8 mouse cellular contexts compared by ENCODE assay signal in the genomic region with DNA sequence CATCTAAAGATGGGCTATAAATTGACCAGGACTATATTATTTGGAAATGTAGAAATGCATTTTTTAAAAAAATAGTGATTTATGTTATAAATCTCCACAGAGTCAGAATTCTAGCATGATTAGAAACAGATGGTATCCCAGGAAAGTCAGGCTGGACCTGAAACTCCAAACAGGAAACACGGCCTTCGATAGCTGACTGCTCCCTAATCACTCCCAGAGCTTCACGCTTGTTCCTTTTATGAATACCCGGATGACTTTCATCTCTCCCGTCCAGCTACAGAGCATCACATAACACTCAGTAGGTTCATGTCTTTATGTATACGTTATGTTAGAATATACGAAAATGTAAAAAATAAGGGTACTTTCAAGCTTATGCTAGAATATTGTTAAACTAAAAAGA.
DNase-seq lines count a peak whose midpoint lies in the region; ATAC-seq and TF ChIP-seq lines count a peak whose summit lies in the region.

No protein-coding gene starts in this region.

- ATAC-seq in forebrain, postnatal 0 days: no peak
- no peak for ATAC-seq in midbrain, embryonic 11.5 days (ENCODE audit: low FRiP score)

- 0 out of 2 replicates have a peak overlapping the region, but pooled peaks have one; percentile 23 for H3K4me2 ChIP-seq in forebrain, postnatal 0 days (ENCODE audit: low read depth)
- peak overlapping the region; percentile 68 for H3K4me2 ChIP-seq in midbrain, embryonic 11.5 days

- WGBS in forebrain, postnatal 0 days: 40% methylated on average over 7 of the region's 7 CpGs
- 4% methylated on average over 7 of the region's 7 CpGs for WGBS in midbrain, embryonic 11.5 days

- H3K9ac ChIP-seq in forebrain, postnatal 0 days: no peak overlapping the region
- H3K9ac ChIP-seq in midbrain, embryonic 11.5 days (ENCODE audit: low read length): peak overlapping the region; percentile 45; the same call in 1 of the 2 replicates

- no peaks in the 10 kb centered on the region; the same call in 1 of the 2 replicates for H3K4me1 ChIP-seq in forebrain, postnatal 0 days (ENCODE audit: insufficient read depth)
- peaks cover 20% of the 10 kb centered on the region; the same call in 1 of the 2 replicates for H3K4me1 ChIP-seq in midbrain, embryonic 11.5 days (ENCODE audit: control insufficient read depth, insufficient read depth, low read length)

- intact Hi-C loops in heart, postnatal 14 days (cut with DNase I): loop anchor here (5.0 kb wide), 1 partner anchor 42 kb away; no protein-coding TSS in a partner anchor

- no peak overlapping the region for H3K27ac ChIP-seq in forebrain, postnatal 0 days (ENCODE audit: low read depth, low read length)
- H3K27ac ChIP-seq in midbrain, embryonic 11.5 days (ENCODE audit: low read depth, low read length): 0 out of 2 replicates have a peak overlapping the region, but pooled peaks have one; percentile 51

- peak overlapping the region; percentile 19 for H3K4me3 ChIP-seq in forebrain, postnatal 0 days (ENCODE audit: low read depth, low read length)
- H3K4me3 ChIP-seq in midbrain, embryonic 11.5 days (ENCODE audit: low read depth, low read length): peak overlapping the region; percentile 55

- no peaks in the 10 kb centered on the region for H3K36me3 ChIP-seq in forebrain, postnatal 0 days (ENCODE audit: insufficient read depth)
- H3K36me3 ChIP-seq in midbrain, embryonic 11.5 days (ENCODE audit: control insufficient read depth, insufficient read depth, low read length): no peaks in the 10 kb centered on the region

- H3K27me3 ChIP-seq in forebrain, postnatal 0 days (ENCODE audit: insufficient read depth, low read length): no peaks in the 10 kb centered on the region
- no peaks in the 10 kb centered on the region for H3K27me3 ChIP-seq in midbrain, embryonic 11.5 days (ENCODE audit: control insufficient read depth, insufficient read depth, low read length)

- no peak for TF ChIP-seq CTCF in forebrain, postnatal 0 days (IDR thresholded peaks at IDR 0.05; ENCODE audit: low read depth)

- peak; percentile 44 for DNase-seq in heart, adult 8-10 months (ENCODE audit: low spot score)
- DNase-seq in heart, postnatal 14 days: no peak
- peak; percentile 67 for DNase-seq in NIH3T3 (ENCODE audit: low read depth)
- DNase-seq in forebrain, postnatal 0 days: no peak
- peak; percentile 92 for DNase-seq in midbrain, embryonic 11.5 days (ENCODE audit: low spot score, missing footprints)
- DNase-seq in urinary bladder, postnatal 4 days (ENCODE audit: low spot score in 2 of 2): no peak
- DNase-seq in cerebellum, adult 9-11 months: no peak
- DNase-seq in kidney, adult 11 months: no peak

- H3K9me3 ChIP-seq in forebrain, postnatal 0 days (ENCODE audit: low read length): no peaks in the 10 kb centered on the region
- H3K9me3 ChIP-seq in midbrain, embryonic 11.5 days (ENCODE audit: control insufficient read depth, low read length): no peaks in the 10 kb centered on the region

Comparison
In these comparisons a context has a peak if more than half of its experiments do, and no peak if none do; other contexts are left out.
1. DNase-seq: peak in heart, adult 8-10 months (single experiment), NIH3T3 (single experiment) and midbrain, embryonic 11.5 days (single experiment); none in heart, postnatal 14 days (0 of 2), forebrain, postnatal 0 days (single experiment), urinary bladder, postnatal 4 days (0 of 2), cerebellum, adult 9-11 months (single experiment) and kidney, adult 11 months (single experiment).